Mouse (Mus musculus): ENCODE results near the gene Kirrel. TPM values are rescaled to one million over a fixed set of nuclear protein-coding genes. Genes with fewer than 3 reads are reported as not detected.
A peak's percentile ranks its signal among the peaks of the same experiment; 100 is the strongest.
"Not testable (repeated sequence)": the region's sequence is repeated elsewhere in the genome, so short reads cannot be mapped to it uniquely, and the experiment has no call there.

Kirrel gene
- total RNA-seq, 2 experiments from 2014 or later, result 8.4 to 10.5 TPM

GRCm38 (mm10) chr3:87150689-87151244 is 23.8 kb downstream of the Kirrel start:
- intact Hi-C loops (cut with DNase I; ENCODE audit: low total_unique reads), result no loop called here
- peak; percentile 39 for DNase-seq

- no peak for DNase-seq
- intact Hi-C loops (cut with DNase I; ENCODE audit: low total_unique reads), result no loop called here
Measured at GRCm38 (mm10) chr3:87150056-87150688, 24.4 kb downstream of the Kirrel start.

DNA sequence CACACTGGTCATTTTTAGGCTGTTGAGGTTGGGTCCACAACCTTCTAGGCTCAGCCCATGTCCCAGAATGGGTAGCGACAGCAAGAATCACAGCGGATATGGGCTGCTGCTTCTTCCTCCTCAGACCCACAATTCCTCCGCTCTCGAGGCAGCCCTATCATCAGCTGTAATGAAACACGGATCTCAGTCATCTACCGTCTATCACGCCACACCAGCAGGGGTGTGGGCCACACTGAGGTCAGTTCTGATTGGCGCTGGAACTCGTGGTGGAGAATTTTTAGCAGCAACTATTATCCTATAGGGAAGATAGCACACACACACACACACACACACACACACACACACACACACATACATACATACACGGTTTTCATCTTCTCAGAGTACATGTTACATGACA is 25.1 kb downstream of the Kirrel start:
- no peak for DNase-seq
- intact Hi-C loops (cut with DNase I; ENCODE audit: low total_unique reads), result no loop called here

GRCm38 (mm10) chr3:87144476-87145240 is 29.9 kb downstream of the Kirrel start:
- intact Hi-C loops (cut with DNase I; ENCODE audit: low total_unique reads), result no loop called here

DNA sequence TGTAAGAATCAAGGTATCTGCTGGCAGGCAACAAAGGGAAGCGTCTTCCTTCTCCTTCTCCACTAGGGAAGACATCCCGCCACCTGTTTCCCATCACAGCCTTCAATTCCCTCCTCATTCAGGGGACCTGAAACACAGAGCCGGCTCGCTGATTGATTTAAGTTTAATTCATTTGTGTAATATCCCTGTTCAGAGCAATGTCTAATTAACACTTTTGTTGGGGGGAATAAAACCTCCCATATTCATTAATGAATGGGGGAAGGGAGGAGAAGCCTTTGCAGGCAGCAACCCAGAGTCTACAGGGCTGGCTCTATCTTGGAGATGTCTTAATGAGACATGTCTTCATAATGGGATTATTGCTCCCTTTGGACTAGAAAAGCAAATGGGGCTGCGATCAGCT is 34.3 kb downstream of the Kirrel start:
- intact Hi-C loops (cut with DNase I; ENCODE audit: low total_unique reads), result no loop called here
- DNase-seq, result no peak

More at GRCm38 (mm10) chr3:87144476-87145240, 29.9 kb downstream of the Kirrel start:
- DNase-seq, result no peak

DNA sequence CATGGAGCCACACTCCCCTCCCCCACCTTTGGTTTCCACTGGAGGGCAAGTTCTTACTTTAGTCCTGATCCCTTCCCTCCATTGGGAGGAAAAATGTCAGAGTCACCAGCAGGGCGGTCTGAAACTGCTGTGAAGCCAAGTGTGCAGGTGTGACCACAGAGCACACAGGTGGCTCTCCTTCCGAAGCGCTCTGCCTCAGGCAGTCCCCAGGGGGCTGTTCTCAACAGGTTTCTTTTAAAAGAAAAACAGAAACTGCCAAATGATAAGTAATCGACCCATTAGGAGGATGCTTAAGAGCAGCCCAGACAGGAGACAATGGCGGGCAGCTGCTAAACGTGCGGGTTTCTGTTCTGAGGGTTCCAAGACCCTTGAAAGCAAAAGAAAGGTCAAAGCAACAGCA is 37.8 kb downstream of the Kirrel start:
- intact Hi-C loops (cut with DNase I; ENCODE audit: low total_unique reads), result no loop called here
- DNase-seq, result no peak

DNA sequence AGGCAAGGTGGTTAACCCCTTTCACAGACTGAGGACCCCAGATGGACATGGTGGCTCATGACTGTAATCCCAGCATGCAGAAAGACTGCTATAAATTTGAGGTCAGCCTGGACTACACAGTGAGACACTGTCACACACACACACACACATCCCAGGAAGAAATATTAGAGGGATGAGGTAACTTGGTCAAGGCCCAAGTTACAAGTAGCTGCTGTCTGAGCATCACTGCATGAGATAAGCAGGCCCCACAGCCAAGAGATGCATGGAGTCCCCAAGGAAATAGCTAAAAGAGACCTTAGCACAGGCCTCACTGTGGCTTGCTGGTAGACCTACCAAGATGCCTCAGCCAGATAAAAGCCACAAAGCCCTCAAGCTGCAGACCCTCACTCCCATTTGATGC is 39.6 kb downstream of the Kirrel start:
- intact Hi-C loops (cut with DNase I; ENCODE audit: low total_unique reads), result no loop called here
- DNase-seq, result no peak

DNA sequence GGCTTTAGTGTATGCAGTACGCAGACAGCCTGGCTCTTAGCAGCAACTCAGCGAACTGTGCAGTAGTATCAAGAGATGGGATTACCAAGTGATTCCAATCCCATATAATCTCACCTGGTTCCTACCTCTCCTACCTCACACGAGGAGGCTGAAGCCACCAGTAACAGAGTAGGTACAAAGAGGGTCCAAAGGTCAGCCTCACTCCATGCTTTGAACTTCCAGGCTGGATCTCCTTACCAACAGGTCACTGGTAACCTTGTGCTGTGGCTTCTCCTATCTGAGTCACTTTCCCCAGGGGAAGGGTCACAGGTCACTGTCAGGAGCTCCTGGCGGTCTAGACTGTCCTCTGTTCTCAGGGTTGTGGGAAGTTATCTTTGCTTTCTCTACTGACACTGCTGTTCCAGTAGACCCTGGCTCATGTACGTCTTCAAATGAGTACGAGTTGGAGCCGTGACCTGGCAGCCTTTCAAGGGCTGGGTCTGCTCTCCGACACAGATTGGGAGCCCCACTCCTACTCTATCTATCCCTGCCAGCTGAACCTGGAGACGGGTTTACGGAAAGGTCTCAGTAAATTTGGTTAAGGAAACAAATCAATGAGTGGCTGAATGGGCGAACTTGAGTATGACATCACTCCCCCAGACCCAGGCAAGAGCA is 42.7 kb downstream of the Kirrel start:
- DNase-seq, result no peak
- intact Hi-C loops (cut with DNase I; ENCODE audit: low total_unique reads), result no loop called here

GRCm38 (mm10) chr3:87130933-87131332 is 43.6 kb downstream of the Kirrel start:
- intact Hi-C loops (cut with DNase I; ENCODE audit: low total_unique reads), result no loop called here
- no peak for DNase-seq

- no peak for DNase-seq
- intact Hi-C loops (cut with DNase I; ENCODE audit: low total_unique reads), result no loop called here
Measured at GRCm38 (mm10) chr3:87123795-87124194, 50.8 kb downstream of the Kirrel start.

GRCm38 (mm10) chr3:87118214-87118613 is 56.3 kb downstream of the Kirrel start:
- intact Hi-C loops (cut with DNase I; ENCODE audit: low total_unique reads), result no loop called here

GRCm38 (mm10) chr3:87117632-87118031 is 56.9 kb downstream of the Kirrel start:
- no peak for DNase-seq
- intact Hi-C loops (cut with DNase I; ENCODE audit: low total_unique reads), result no loop called here

More at GRCm38 (mm10) chr3:87118214-87118613, 56.3 kb downstream of the Kirrel start:
- DNase-seq, result no peak

GRCm38 (mm10) chr3:87115726-87116540 is 58.6 kb downstream of the Kirrel start:
- intact Hi-C loops (cut with DNase I; ENCODE audit: low total_unique reads), result no loop called here

GRCm38 (mm10) chr3:87115271-87115670 is 59.3 kb downstream of the Kirrel start:
- no peak for DNase-seq
- intact Hi-C loops (cut with DNase I; ENCODE audit: low total_unique reads), result no loop called here

More at GRCm38 (mm10) chr3:87115726-87116540, 58.6 kb downstream of the Kirrel start:
- no peak for DNase-seq

- peak; percentile 58 for DNase-seq
- intact Hi-C loops (cut with DNase I; ENCODE audit: low total_unique reads), result no loop called here
Measured at GRCm38 (mm10) chr3:87114801-87115200, 59.7 kb downstream of the Kirrel start.

DNA sequence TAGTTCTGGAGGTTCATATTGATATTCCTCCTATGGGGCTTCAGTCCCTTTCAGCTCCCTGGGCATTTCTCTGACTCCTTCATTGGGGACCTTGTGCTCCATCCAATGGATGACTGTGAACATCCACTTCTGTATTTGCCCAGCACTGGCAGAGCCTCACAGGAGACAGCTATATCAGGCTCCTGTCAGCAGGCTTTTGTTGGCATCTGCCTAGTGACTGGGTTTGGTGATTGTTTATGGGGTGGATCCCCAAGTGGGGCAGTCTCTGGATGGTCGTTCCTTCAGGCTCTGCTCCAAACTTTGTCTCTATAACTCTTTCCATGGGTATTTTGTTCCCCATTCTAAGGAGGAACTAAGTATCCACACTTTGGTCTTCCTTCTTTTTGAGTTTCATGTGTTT is 60.7 kb downstream of the Kirrel start:
- DNase-seq; intact Hi-C loops (cut with DNase I; ENCODE audit: low total_unique reads): not testable (repeated sequence)

DNA sequence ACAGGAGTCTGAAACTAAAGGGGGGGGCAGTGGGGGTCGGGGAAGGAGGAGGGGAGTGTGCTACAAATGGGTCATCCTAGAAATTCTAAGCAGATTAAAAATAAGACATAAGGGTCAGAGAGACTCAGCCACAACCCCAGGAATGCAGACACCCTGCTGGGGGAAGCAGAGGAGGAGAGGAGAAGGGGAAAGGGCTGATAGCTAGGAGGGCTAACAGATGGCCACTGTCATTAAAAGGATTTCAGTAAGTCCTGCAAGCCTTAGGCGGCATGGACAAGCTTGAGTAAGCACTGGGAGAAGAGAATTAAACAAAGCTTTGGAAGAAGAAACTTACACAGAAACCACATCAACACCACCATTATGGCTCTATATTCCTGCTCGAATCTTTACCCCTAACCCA is 62.3 kb downstream of the Kirrel start:
- no peak for DNase-seq
- intact Hi-C loops (cut with DNase I; ENCODE audit: low total_unique reads), result no loop called here

GRCm38 (mm10) chr3:87104856-87105255 is 69.7 kb downstream of the Kirrel start:
- intact Hi-C loops (cut with DNase I; ENCODE audit: low total_unique reads), result no loop called here
- no peak for DNase-seq

- intact Hi-C loops (cut with DNase I; ENCODE audit: low total_unique reads), result no loop called here
- no peak for DNase-seq
Measured at GRCm38 (mm10) chr3:87102346-87102745, 72.2 kb downstream of the Kirrel start.
